Mouse (Mus musculus) kidney, postnatal 10 days (tissue): ENCODE measurements at regions not wholly inside any gene's neighbourhood (a gene's known extent, or its start where the extent isn't known, plus 50 kb on each side); places are given as distances from the start of the nearest gene placed in this dataset.

ENCODE experiments used
- DNase-seq: peaks from one replicate; pipeline ENCODE4 v3.0.0; 2021; ENCODE audit warnings: mixed read lengths

DNA sequence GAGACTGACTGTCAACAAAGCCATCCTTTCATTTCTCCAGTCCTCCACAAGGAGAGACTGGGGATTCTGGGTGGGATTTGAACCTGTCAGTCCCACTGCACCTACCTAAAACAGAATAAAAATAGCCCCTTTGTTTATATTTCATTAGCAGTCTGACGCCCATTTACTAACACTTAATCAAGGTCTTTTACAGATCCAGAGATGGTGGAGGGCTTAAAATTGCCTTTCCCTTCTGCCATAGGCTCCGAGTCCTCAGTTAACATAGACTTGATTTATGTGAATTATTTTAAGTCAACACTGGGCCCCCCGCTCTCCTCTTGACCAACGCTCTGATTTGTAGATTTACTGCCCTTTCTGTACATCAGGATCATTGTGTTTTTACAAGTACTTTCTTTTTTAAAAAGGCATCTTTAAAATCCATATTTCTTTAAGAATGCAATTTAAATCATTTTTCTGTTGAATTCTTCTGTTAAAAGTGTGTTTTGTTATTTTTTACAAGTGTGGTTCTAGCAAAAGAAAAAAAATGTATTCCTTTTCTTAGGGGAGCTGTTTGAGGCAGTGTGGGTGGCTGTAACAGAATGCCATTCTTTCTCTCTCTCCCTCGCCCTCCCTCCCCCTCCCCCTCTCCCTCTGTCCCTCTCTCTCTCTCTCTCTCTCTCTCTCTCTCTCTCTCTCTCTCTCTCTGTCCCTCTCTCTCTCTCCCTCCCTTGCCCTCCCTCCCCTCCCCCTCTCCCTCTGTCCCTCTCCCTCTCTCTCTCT, 946.8 kb downstream of the Galc start:
- no peak for DNase-seq

DNA sequence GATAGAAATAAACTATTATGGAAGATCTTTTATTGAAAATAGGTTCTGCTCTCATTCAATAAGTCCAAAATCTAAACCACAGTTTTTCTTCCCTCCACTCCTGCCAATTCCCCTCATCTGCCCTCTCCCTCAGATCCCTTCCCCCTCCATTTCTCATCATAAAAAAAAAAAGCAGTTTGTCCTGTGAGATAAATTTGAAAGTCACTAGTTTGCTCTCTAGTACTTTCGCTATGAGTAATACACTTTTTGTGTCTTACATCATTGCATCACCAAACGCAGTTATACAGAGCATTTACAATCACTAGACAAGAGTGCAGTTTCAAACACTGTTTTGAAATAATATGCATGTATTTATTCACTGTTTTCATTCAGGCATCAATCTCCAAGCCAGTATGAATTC, 980.5 kb downstream of the Galc start:
- DNase-seq, result no peak

DNA sequence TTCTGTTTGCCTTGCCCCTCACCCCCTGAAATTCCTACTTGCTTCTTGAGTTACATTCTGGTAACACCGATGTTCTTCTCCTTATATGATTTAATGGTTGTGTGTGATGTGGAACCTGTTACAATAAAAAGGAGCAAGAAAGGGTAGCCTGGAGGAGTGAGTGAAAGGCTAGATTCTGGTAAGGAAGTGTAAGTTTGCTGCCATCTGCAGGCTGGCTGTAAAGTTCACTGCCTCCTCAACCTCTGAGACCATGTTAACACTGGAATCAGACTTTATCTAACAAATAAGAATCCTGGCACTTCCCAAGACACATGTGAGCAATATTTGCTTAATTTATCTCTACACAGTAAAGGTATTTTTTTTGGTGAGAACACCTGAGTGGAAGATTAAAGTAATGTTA, 980.9 kb downstream of the Galc start:
- peak; percentile 17 for DNase-seq
